Mouse (Mus musculus): ENCODE measurements around the gene Ccdc153.

The Ccdc153 gene

GRCm38 (mm10) chr9:44286256-44286850 lies 45.9 kb downstream of the Ccdc153 start:
- peak; percentile 55 for DNase-seq (ENCODE audit: low read depth, low spot score)

GRCm38 (mm10) chr9:44287003-44287400 lies 46.5 kb downstream of the Ccdc153 start:
- peak; percentile 40 for DNase-seq (ENCODE audit: low read depth, low spot score)

- DNase-seq (ENCODE audit: low read depth, low spot score) = peak; percentile 26
These were observed 47.1 kb downstream of the Ccdc153 start for GRCm38 (mm10) chr9:44287401-44288075.

- DNase-seq (ENCODE audit: low read depth, low spot score) = peak; percentile 58
These were observed 47.8 kb downstream of the Ccdc153 start, which contains the start of gene Abcg4 for GRCm38 (mm10) chr9:44288076-44288958. Abcg4 (minus strand) TSS chr9:44288615.

GRCm38 (mm10) chr9:44288959-44289291 lies 48.4 kb downstream of the Ccdc153 start:
- peak; percentile 32 for DNase-seq (ENCODE audit: low read depth, low spot score)

GRCm38 (mm10) chr9:44292490-44292889 lies 52.0 kb downstream of the Ccdc153 start:
- DNase-seq (ENCODE audit: low read depth, low spot score) = peak; percentile 51

Measured in c-Kit-negative CD71-positive TER-119-positive erythroid progenitor cells, embryonic 14.5 days (primary cell).